Mouse (Mus musculus) lung, embryonic 14.5 days (tissue): Measurements from ENCODE around the gene Tmem245. TPM values are rescaled to one million over a fixed set of nuclear protein-coding genes. Genes with fewer than 3 reads are reported as not detected.

Source experiments
- ATAC-seq: fragments of 200-750 bp; cut with Nextera tagmentation; 2 replicates; pipeline ENCODE4 v1.8.0; 2017; ENCODE audit warnings: mild to moderate bottlenecking, moderate TSS enrichment, moderate library complexity; ENCODE audit not compliant: insufficient read depth
- DNase-seq: peaks from one replicate; pipeline ENCODE4 v3.0.0-alpha.2; 2015
- H3K27ac ChIP-seq: fragments of 300-500 bp; sonication (generic); 2 replicates; pipeline ENCODE4 v1.5.1; 2014; ENCODE audit warnings: low read depth, mild to moderate bottlenecking, moderate library complexity
- H3K27me3 ChIP-seq: fragments of 300-500 bp; sonication (generic); 2 replicates; pipeline ENCODE4 v1.6.1; 2014; ENCODE audit warnings: low read length, control low read depth; ENCODE audit not compliant: insufficient read depth
- H3K36me3 ChIP-seq: fragments of 300-500 bp; sonication (generic); 2 replicates; pipeline ENCODE4 v1.6.1; 2014; ENCODE audit warnings: control low read depth; ENCODE audit not compliant: insufficient read depth
- H3K4me1 ChIP-seq: fragments of 300-500 bp; sonication (generic); 2 replicates; pipeline ENCODE4 v1.6.1; 2014; ENCODE audit warnings: antibody characterized with exemption, control low read depth; ENCODE audit not compliant: insufficient read depth
- H3K4me2 ChIP-seq: fragments of 300-500 bp; sonication (generic); 2 replicates; pipeline ENCODE4 v1.6.1; 2014; ENCODE audit warnings: mild to moderate bottlenecking
- H3K4me3 ChIP-seq: fragments of 300-500 bp; sonication (generic); 2 replicates; pipeline ENCODE4 v1.5.1; 2014; ENCODE audit warnings: low read depth, low read length
- H3K9ac ChIP-seq: fragments of 300-500 bp; sonication (generic); 2 replicates; pipeline ENCODE4 v1.6.1; 2014
- H3K9me3 ChIP-seq: fragments of 300-500 bp; sonication (generic); 2 replicates; pipeline ENCODE4 v1.6.1; 2016; ENCODE audit warnings: low read depth, low read length, control low read depth
- CTCF ChIP-seq: IDR thresholded peaks from 2 replicates; pipeline ENCODE4 v1.5.1; 2016; ENCODE audit warnings: antibody characterized with exemption, low read depth
- WGBS: fragments of 180-500 bp; shearing (Covaris S2); extraction: QIAGEN DNeasy Blood & Tissue Kit; methylation state at CpG from one replicate; pipeline ENCODE4 v1.1.7; 2014; 5-methylcytosine and 5-hydroxymethylcytosine counted together
- polyA plus RNA-seq: library from polyadenylated mRNA; unstranded; fragments of >200 nt; fragmentation: Nextera tagmentation; extraction: Ambion mirVana; gene quantifications from 2 replicates; pipeline ENCODE4 v1.2.1, GENCODE M21; 2014

Gene Tmem245
- polyA plus RNA-seq, 1 experiment from 2014 or later = 12.9 TPM

- Histone ChIP-seq H3K9me3 (no peaks in the 10 kb centered on the region), H3K27ac (no peak overlapping the region), H3K36me3 (peaks cover 65% of the 10 kb centered on the region), H3K4me1 (no peaks in the 10 kb centered on the region), H3K9ac (no peak overlapping the region), H3K4me3 (no peak overlapping the region), H3K4me2 (no peak overlapping the region), H3K27me3 (no peaks in the 10 kb centered on the region)
- DNase-seq (no peak), ATAC-seq (no peak)
- no peak for TF ChIP-seq CTCF
- 75% methylated on average over 4 of the region's 4 CpGs for WGBS
Observed at GRCm38 (mm10) chr4:56926971-56927370, 20.3 kb downstream of the Tmem245 start.

GRCm38 (mm10) chr4:56922229-56922628 is 25.0 kb downstream of the Tmem245 start:
- WGBS = 91% methylated on average over 11 of the region's 11 CpGs
- Histone ChIP-seq H3K9me3 (no peaks in the 10 kb centered on the region), H3K4me1 (no peaks in the 10 kb centered on the region), H3K4me2 (no peak overlapping the region), H3K27ac (no peak overlapping the region), H3K36me3 (peaks cover 51% of the 10 kb centered on the region), H3K27me3 (no peaks in the 10 kb centered on the region), H3K4me3 (no peak overlapping the region), H3K9ac (no peak overlapping the region)
- ATAC-seq = no peak
- TF ChIP-seq CTCF = no peak
- DNase-seq = no peak

GRCm38 (mm10) chr4:56915732-56916325 is 31.4 kb downstream of the Tmem245 start:
- H3K4me2 ChIP-seq = no peak overlapping the region

GRCm38 (mm10) chr4:56914761-56915160 is 32.5 kb downstream of the Tmem245 start:
- 78% methylated on average over 1 of the region's 1 CpGs for WGBS
- H3K4me3 ChIP-seq = no peak overlapping the region
- TF ChIP-seq CTCF = no peak
- H3K4me1 ChIP-seq = no peaks in the 10 kb centered on the region
- ATAC-seq = no peak
- H3K4me2 ChIP-seq = no peak overlapping the region
- no peaks in the 10 kb centered on the region for H3K9me3 ChIP-seq
- H3K36me3 ChIP-seq = peaks cover 58% of the 10 kb centered on the region
- H3K27ac ChIP-seq = no peak overlapping the region
- H3K9ac ChIP-seq = no peak overlapping the region
- no peaks in the 10 kb centered on the region for H3K27me3 ChIP-seq
- DNase-seq = no peak

More at GRCm38 (mm10) chr4:56915732-56916325, 31.4 kb downstream of the Tmem245 start:
- no peak for DNase-seq
- Histone ChIP-seq H3K27ac (no peak overlapping the region), H3K36me3 (peaks cover 56% of the 10 kb centered on the region), H3K4me3 (no peak overlapping the region), H3K4me1 (no peaks in the 10 kb centered on the region), H3K9me3 (no peaks in the 10 kb centered on the region), H3K27me3 (no peaks in the 10 kb centered on the region), H3K9ac (no peak overlapping the region)
- no peak for ATAC-seq
- WGBS = 89% methylated on average over 15 of the region's 15 CpGs
- TF ChIP-seq CTCF = no peak

- Histone ChIP-seq H3K4me3 (no peak overlapping the region), H3K4me2 (no peak overlapping the region), H3K4me1 (no peaks in the 10 kb centered on the region), H3K27me3 (no peaks in the 10 kb centered on the region), H3K9me3 (no peaks in the 10 kb centered on the region), H3K9ac (no peak overlapping the region), H3K36me3 (peaks cover 62% of the 10 kb centered on the region), H3K27ac (no peak overlapping the region)
- no peak for DNase-seq
- 93% methylated on average over 6 of the region's 6 CpGs for WGBS
- no peak for ATAC-seq
- TF ChIP-seq CTCF = no peak
Observed at GRCm38 (mm10) chr4:56914338-56914737, 32.9 kb downstream of the Tmem245 start.

- no peak for DNase-seq
Observed at GRCm38 (mm10) chr4:56912382-56913001, 34.7 kb downstream of the Tmem245 start.

GRCm38 (mm10) chr4:56909568-56909967 is 37.7 kb downstream of the Tmem245 start:
- Histone ChIP-seq H3K4me2 (no peak overlapping the region), H3K36me3 (peaks cover 78% of the 10 kb centered on the region), H3K27me3 (no peaks in the 10 kb centered on the region), H3K4me1 (no peaks in the 10 kb centered on the region), H3K9ac (no peak overlapping the region), H3K9me3 (no peaks in the 10 kb centered on the region), H3K27ac (no peak overlapping the region), H3K4me3 (no peak overlapping the region)
- ATAC-seq (no peak), DNase-seq (no peak)
- 82% methylated on average over 3 of the region's 3 CpGs for WGBS
- TF ChIP-seq CTCF = no peak

More at GRCm38 (mm10) chr4:56912382-56913001, 34.7 kb downstream of the Tmem245 start:
- Histone ChIP-seq H3K4me3 (no peak overlapping the region), H3K9ac (no peak overlapping the region), H3K9me3 (no peaks in the 10 kb centered on the region), H3K36me3 (peaks cover 77% of the 10 kb centered on the region), H3K4me2 (no peak overlapping the region), H3K4me1 (no peaks in the 10 kb centered on the region), H3K27ac (no peak overlapping the region), H3K27me3 (no peaks in the 10 kb centered on the region)
- ATAC-seq = no peak
- WGBS = 93% methylated on average over 7 of the region's 7 CpGs
- TF ChIP-seq CTCF = no peak
